Mouse (Mus musculus) midbrain, embryonic 16.5 days (tissue): ENCODE data around the gene Capn10. TPM values are rescaled to one million over a fixed set of nuclear protein-coding genes. Genes with fewer than 3 reads are reported as not detected.

Experiments used
- ATAC-seq: fragments of 200-750 bp; cut with Nextera tagmentation; 2 replicates; pipeline ENCODE4 v1.8.0; 2017; ENCODE audit warnings: moderate TSS enrichment
- H3K27ac ChIP-seq: fragments of 300-500 bp; sonication (generic); 2 replicates; pipeline ENCODE4 v1.5.1; 2014; ENCODE audit warnings: mild to moderate bottlenecking, low read length, mixed read lengths
- H3K27me3 ChIP-seq: fragments of 300-500 bp; sonication (generic); 2 replicates; pipeline ENCODE4 v1.6.1; 2014; ENCODE audit warnings: low read depth, low read length, mixed read lengths; ENCODE audit not compliant: control insufficient read depth, insufficient read depth
- H3K36me3 ChIP-seq: fragments of 300-500 bp; sonication (generic); 2 replicates; pipeline ENCODE4 v1.6.1; 2014; ENCODE audit warnings: mild to moderate bottlenecking, low read length, moderate library complexity, mixed read lengths; ENCODE audit not compliant: control insufficient read depth, insufficient read depth
- H3K4me1 ChIP-seq: fragments of 300-500 bp; sonication (generic); 2 replicates; pipeline ENCODE4 v1.6.1; 2014; ENCODE audit warnings: mild to moderate bottlenecking, low read length, mixed read lengths; ENCODE audit not compliant: control insufficient read depth, insufficient read depth
- H3K4me2 ChIP-seq: fragments of 300-500 bp; sonication (generic); 2 replicates; pipeline ENCODE4 v1.6.1; 2014; ENCODE audit warnings: mild to moderate bottlenecking, low read length, mixed read lengths
- H3K4me3 ChIP-seq: fragments of 300-500 bp; sonication (generic); 2 replicates; pipeline ENCODE4 v1.5.1; 2014; ENCODE audit warnings: low read depth, mild to moderate bottlenecking, low read length, moderate library complexity, mixed read lengths
- H3K9ac ChIP-seq: fragments of 300-500 bp; sonication (generic); 2 replicates; pipeline ENCODE4 v1.6.1; 2014; ENCODE audit warnings: low read depth, low read length, mixed read lengths
- H3K9me3 ChIP-seq: fragments of 300-500 bp; sonication (generic); replicated peaks from 2 replicates; pipeline ENCODE4 v1.6.1; 2014; ENCODE audit warnings: mild to moderate bottlenecking, low read length, mixed read lengths; ENCODE audit not compliant: control insufficient read depth, poor library complexity, severe bottlenecking
- WGBS: fragments of 180-500 bp; shearing (Covaris S2); extraction: QIAGEN DNeasy Blood & Tissue Kit; methylation state at CpG from one replicate; pipeline ENCODE4 v1.1.7; 2014; 5-methylcytosine and 5-hydroxymethylcytosine counted together
- polyA plus RNA-seq: library from polyadenylated mRNA; unstranded; fragments of >200 nt; fragmentation: Nextera tagmentation; extraction: Ambion mirVana; gene quantifications from 2 replicates; pipeline ENCODE4 v1.2.1, GENCODE M21; 2015

Capn10 gene
- polyA plus RNA-seq = 62.3 and 65.1 TPM in 2 replicates

GRCm38 (mm10) chr1:92934182-92934827 is at the start of gene Capn10:
TSS of gene Capn10 (plus strand) at chr1:92934376.
- peaks cover 12% of the 10 kb centered on the region for H3K36me3 ChIP-seq
- H3K9ac ChIP-seq = peak within 1 kb of the TSS; percentile 73
- peak; percentile 100 for ATAC-seq
- peak within 1 kb of the TSS; percentile 95 for H3K4me2 ChIP-seq
- H3K27ac ChIP-seq = peak within 1 kb of the TSS; percentile 99
- H3K4me3 ChIP-seq = peak within 1 kb of the TSS; percentile 64
- H3K4me1 ChIP-seq = peaks cover 26% of the 10 kb centered on the region
- no peaks in the 10 kb centered on the region for H3K9me3 ChIP-seq
- H3K27me3 ChIP-seq = no peaks in the 10 kb centered on the region
- under 1% methylated on average over 45 of the region's 45 CpGs for WGBS

- Histone ChIP-seq H3K4me2 (no peak overlapping the region), H3K9ac (no peak overlapping the region), H3K36me3 (no peaks in the 10 kb centered on the region), H3K9me3 (no peaks in the 10 kb centered on the region), H3K27ac (no peak overlapping the region), H3K4me1 (no peaks in the 10 kb centered on the region), H3K27me3 (no peaks in the 10 kb centered on the region), H3K4me3 (no peak overlapping the region)
- WGBS = 79% methylated on average over 7 of the region's 7 CpGs
- ATAC-seq = no peak
Measured at GRCm38 (mm10) chr1:92888901-92889655, 45.1 kb upstream of the Capn10 start.

GRCm38 (mm10) chr1:92892791-92893190 is 41.4 kb upstream of the Capn10 start:
- ATAC-seq = no peak
- H3K4me1 ChIP-seq = no peaks in the 10 kb centered on the region
- no peaks in the 10 kb centered on the region for H3K36me3 ChIP-seq
- 63% methylated on average over 3 of the region's 3 CpGs for WGBS
- no peak overlapping the region for H3K27ac ChIP-seq
- no peak overlapping the region for H3K4me3 ChIP-seq
- no peaks in the 10 kb centered on the region; the same call in 1 of the 2 replicates for H3K27me3 ChIP-seq
- no peaks in the 10 kb centered on the region for H3K9me3 ChIP-seq
- H3K4me2 ChIP-seq = no peak overlapping the region
- no peak overlapping the region for H3K9ac ChIP-seq

GRCm38 (mm10) chr1:92893896-92894295 is 40.3 kb upstream of the Capn10 start:
- Histone ChIP-seq H3K9me3 (no peaks in the 10 kb centered on the region), H3K9ac (no peak overlapping the region), H3K4me3 (no peak overlapping the region), H3K4me1 (no peaks in the 10 kb centered on the region), H3K4me2 (no peak overlapping the region), H3K27me3 (no peaks in the 10 kb centered on the region; the same call in 1 of the 2 replicates), H3K36me3 (no peaks in the 10 kb centered on the region), H3K27ac (no peak overlapping the region)
- ATAC-seq = no peak
- 78% methylated on average over 3 of the region's 3 CpGs for WGBS

- 14% methylated on average over 3 of the region's 3 CpGs for WGBS
- Histone ChIP-seq H3K27ac (no peak overlapping the region), H3K36me3 (no peaks in the 10 kb centered on the region), H3K4me1 (no peaks in the 10 kb centered on the region), H3K4me2 (no peak overlapping the region), H3K27me3 (no peaks in the 10 kb centered on the region; the same call in 1 of the 2 replicates), H3K4me3 (no peak overlapping the region), H3K9me3 (no peaks in the 10 kb centered on the region), H3K9ac (no peak overlapping the region)
- ATAC-seq = peak; percentile 62; the same call in 1 of the 2 replicates
Measured at GRCm38 (mm10) chr1:92895089-92895488, 39.1 kb upstream of the Capn10 start.

GRCm38 (mm10) chr1:92902786-92903185 is 31.4 kb upstream of the Capn10 start, which contains the start of gene Ankmy1:
TSS of gene Ankmy1 (minus strand) at chr1:92902906.
- Histone ChIP-seq H3K27me3 (no peaks in the 10 kb centered on the region; the same call in 1 of the 2 replicates), H3K9ac (no peak within 1 kb of the TSS), H3K36me3 (no peaks in the 10 kb centered on the region), H3K4me1 (peaks cover 4% of the 10 kb centered on the region), H3K27ac (no peak within 1 kb of the TSS), H3K4me3 (peak within 1 kb of the TSS; percentile 9; the same call in 1 of the 2 replicates), H3K4me2 (peak within 1 kb of the TSS; percentile 32), H3K9me3 (no peaks in the 10 kb centered on the region)
- no peak for ATAC-seq
- WGBS = under 1% methylated on average over 15 of the region's 15 CpGs

- H3K9me3 ChIP-seq = no peaks in the 10 kb centered on the region
- H3K4me1 ChIP-seq = peaks cover 8% of the 10 kb centered on the region
- H3K36me3 ChIP-seq = no peaks in the 10 kb centered on the region
- no peak for ATAC-seq
- 82% methylated on average over 4 of the region's 4 CpGs for WGBS
- no peak overlapping the region for H3K27ac ChIP-seq
- no peak overlapping the region for H3K9ac ChIP-seq
- H3K4me3 ChIP-seq = no peak overlapping the region
- H3K27me3 ChIP-seq = no peaks in the 10 kb centered on the region; the same call in 1 of the 2 replicates
- no peak overlapping the region for H3K4me2 ChIP-seq
Measured at GRCm38 (mm10) chr1:92903627-92904026, 30.5 kb upstream of the Capn10 start.

- no peak overlapping the region for H3K4me3 ChIP-seq
- no peak overlapping the region for H3K4me2 ChIP-seq
- H3K27me3 ChIP-seq = no peaks in the 10 kb centered on the region; the same call in 1 of the 2 replicates
- WGBS = 91% methylated on average over 2 of the region's 2 CpGs
- H3K9me3 ChIP-seq = no peaks in the 10 kb centered on the region
- H3K36me3 ChIP-seq = no peaks in the 10 kb centered on the region
- H3K9ac ChIP-seq = no peak overlapping the region
- peaks cover 19% of the 10 kb centered on the region for H3K4me1 ChIP-seq
- ATAC-seq = no peak
- H3K27ac ChIP-seq = no peak overlapping the region
Measured at GRCm38 (mm10) chr1:92905703-92906310, 28.4 kb upstream of the Capn10 start.
